Mouse (Mus musculus) urinary bladder, postnatal 36 days (tissue): ENCODE measurements around the gene Vmn1r112.
"Not testable (repeated sequence)": the region's sequence is repeated elsewhere in the genome, so short reads cannot be mapped to it uniquely, and the experiment has no call there.

Experiments used
- DNase-seq, 2 experiments: peaks; one replicate each; pipeline ENCODE4 v3.0.0; 2022; ENCODE audit warnings: low spot score in 2 of 2, mixed read lengths in 1 of 2

Vmn1r112 gene

GRCm38 (mm10) chr7:20770885-20771284, at the start of gene Vmn1r112:
TSS of gene Vmn1r112 (plus strand) at chr7:20771185.
- DNase-seq: not testable (repeated sequence)

GRCm38 (mm10) chr7:20730524-20730923, 40.5 kb upstream of the Vmn1r112 start, which contains the start of gene Gm10668:
TSS of gene Gm10668 (minus strand) at chr7:20730624.
- not testable (repeated sequence) for DNase-seq

- DNase-seq: not testable (repeated sequence)
Observed at GRCm38 (mm10) chr7:20786985-20787384, 16.0 kb downstream of the Vmn1r112 start, which contains the start of gene Vmn1r113. TSS of gene Vmn1r113 (plus strand) at chr7:20787285.

- not testable (repeated sequence) for DNase-seq
Observed at GRCm38 (mm10) chr7:20812086-20812485, 41.1 kb downstream of the Vmn1r112 start, which contains the start of gene Vmn1r114. TSS of gene Vmn1r114 (minus strand) at chr7:20812186.
